Mouse (Mus musculus) testis, adult 2 months (tissue): ENCODE measurements at regions not wholly inside any gene's neighbourhood (a gene's known extent, or its start where the extent isn't known, plus 50 kb on each side); places are given as distances from the start of the nearest gene placed in this dataset.

Source experiments
- CTCF ChIP-seq: fragments of 200-500 bp; IDR thresholded peaks from 2 replicates; pipeline ENCODE4 v1.5.1; 2012; ENCODE audit warnings: low read depth, mild to moderate bottlenecking, inconsistent platforms, low read length, moderate library complexity; ENCODE audit not compliant: control insufficient read depth, insufficient read depth, insufficient replicate concordance
- POLR2A ChIP-seq: fragments of 200-500 bp; IDR thresholded peaks from 2 replicates; pipeline ENCODE4 v1.6.1; 2012; ENCODE audit warnings: low read depth, mild to moderate bottlenecking, inconsistent platforms, low read length, moderate library complexity; ENCODE audit not compliant: control insufficient read depth

DNA sequence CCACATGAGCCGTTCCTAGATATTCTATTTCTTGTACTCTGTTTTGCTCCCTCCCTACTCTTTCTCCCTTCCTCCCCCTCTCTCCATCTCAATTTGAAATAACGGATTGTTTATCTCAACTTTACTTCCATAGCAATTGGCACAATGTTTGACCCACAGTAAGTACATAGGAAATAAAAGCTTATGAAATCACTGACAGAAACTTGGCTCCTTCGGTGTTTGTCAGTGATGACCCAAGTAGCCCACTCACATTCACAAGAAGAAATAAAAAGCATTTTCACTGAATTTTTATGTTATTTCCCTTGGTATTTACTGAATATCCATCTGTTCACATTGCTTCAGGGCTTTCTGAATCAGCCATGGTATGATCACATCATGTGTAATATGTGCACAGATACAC, 260.2 kb upstream of the Actbl2 start:
- TF ChIP-seq CTCF (no peak), POLR2A (no peak)
